Mouse (Mus musculus): ENCODE measurements around the gene Trpc7.

DNA sequence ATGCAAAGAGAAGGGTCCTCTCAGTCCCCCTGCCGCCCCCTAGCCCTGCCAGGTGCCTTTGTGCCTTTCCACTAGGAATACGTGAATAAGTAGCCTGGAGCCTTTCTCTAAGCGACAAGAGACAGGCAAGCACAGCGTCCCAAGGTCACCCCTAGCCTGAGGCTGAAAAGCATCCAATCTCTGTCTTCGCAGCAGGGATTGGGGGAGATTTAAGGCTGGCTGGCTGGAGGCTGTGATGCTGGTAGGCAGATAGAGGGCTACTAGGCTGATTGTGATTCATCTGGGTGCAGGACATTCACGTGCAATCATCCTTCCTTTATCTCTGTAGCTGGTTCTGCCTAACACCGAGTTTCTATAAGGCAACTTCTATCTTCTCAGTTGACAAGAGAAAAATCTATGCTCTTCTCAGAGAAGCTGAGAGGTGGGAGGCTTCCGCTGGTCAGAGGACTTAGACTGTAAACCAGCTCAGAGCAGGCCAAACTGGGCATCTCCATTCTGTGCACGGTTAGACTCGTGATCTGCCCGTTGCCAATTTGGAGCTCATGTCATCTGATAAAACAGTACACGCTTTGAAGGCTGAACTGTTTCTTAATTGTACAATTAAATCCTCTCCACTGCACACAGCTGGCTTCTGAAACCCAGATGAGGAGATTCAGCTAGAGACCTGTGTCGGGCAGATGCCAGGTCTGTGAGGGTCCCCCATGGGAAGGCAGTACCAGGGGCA lies 114.9 kb downstream of the Trpc7 start:
- TF ChIP-seq POLR2A (IDR thresholded peaks at IDR 0.05; ENCODE audit: borderline replicate concordance, control insufficient read depth, low read depth, low read length), result no peak
- TF ChIP-seq CTCF (IDR thresholded peaks at IDR 0.05; ENCODE audit: control insufficient read depth, insufficient read depth, low read length), result no peak

Measured in bone marrow, adult 2 months (tissue).